Mouse (Mus musculus) forebrain, postnatal 0 days (tissue): ENCODE data around the gene Bicd2. TPM values are rescaled to one million over a fixed set of nuclear protein-coding genes. Genes with fewer than 3 reads are reported as not detected.

Experiments used
- ATAC-seq: fragments of 200-750 bp; cut with Nextera tagmentation; 2 replicates; pipeline ENCODE4 v1.8.0; 2017; ENCODE audit warnings: mild to moderate bottlenecking, moderate library complexity
- DNase-seq: peaks from one replicate; pipeline ENCODE4 v3.0.0-alpha.2; 2015
- H3K27ac ChIP-seq: fragments of 300-500 bp; sonication (generic); 2 replicates; pipeline ENCODE4 v1.5.1; 2014; ENCODE audit warnings: low read depth, mild to moderate bottlenecking, antibody characterized with exemption, low read length, moderate library complexity, mixed read lengths
- H3K27me3 ChIP-seq: fragments of 300-500 bp; sonication (generic); 2 replicates; pipeline ENCODE4 v1.6.1; 2014; ENCODE audit warnings: mild to moderate bottlenecking, low read length, mixed read lengths; ENCODE audit not compliant: insufficient read depth
- H3K36me3 ChIP-seq: fragments of 300-500 bp; sonication (generic); 2 replicates; pipeline ENCODE4 v1.6.1; 2014; ENCODE audit warnings: mild to moderate bottlenecking, moderate library complexity; ENCODE audit not compliant: insufficient read depth
- H3K4me1 ChIP-seq: fragments of 300-500 bp; sonication (generic); 2 replicates; pipeline ENCODE4 v1.6.1; 2014; ENCODE audit warnings: antibody characterized with exemption; ENCODE audit not compliant: insufficient read depth
- H3K4me2 ChIP-seq: fragments of 300-500 bp; sonication (generic); 2 replicates; pipeline ENCODE4 v1.6.1; 2014; ENCODE audit warnings: low read depth, mild to moderate bottlenecking, moderate library complexity
- H3K4me3 ChIP-seq: fragments of 300-500 bp; sonication (generic); 2 replicates; pipeline ENCODE4 v1.5.1; 2014; ENCODE audit warnings: low read depth, low read length, mixed read lengths
- H3K9ac ChIP-seq: fragments of 300-500 bp; sonication (generic); 2 replicates; pipeline ENCODE4 v1.6.1; 2014; ENCODE audit warnings: mild to moderate bottlenecking
- H3K9me3 ChIP-seq: fragments of 300-500 bp; sonication (generic); 2 replicates; pipeline ENCODE4 v1.6.1; 2016; ENCODE audit warnings: low read length
- CTCF ChIP-seq: sonication (generic); IDR thresholded peaks from 2 replicates; pipeline ENCODE4 v1.5.1; 2016; ENCODE audit warnings: antibody characterized with exemption, control low read depth, low read depth
- WGBS: fragments of 180-500 bp; shearing (Covaris S2); extraction: QIAGEN DNeasy Blood & Tissue Kit; methylation state at CpG from one replicate; pipeline ENCODE4 v1.1.7; 2014; 5-methylcytosine and 5-hydroxymethylcytosine counted together
- polyA plus RNA-seq: library from polyadenylated mRNA; unstranded; fragments of >200 nt; fragmentation: Nextera tagmentation; extraction: Ambion mirVana; gene quantifications from 2 replicates; pipeline ENCODE4 v1.2.1, GENCODE M21; 2015
- total RNA-seq: library from RNA; depleted of rRNA; stranded (reverse); fragments of >200 nt; gene quantifications from 2 replicates; pipeline ENCODE4 v1.2.3, GENCODE M21; 2014

Gene Bicd2
- total and polyA plus RNA-seq, 2 experiments from 2014 or later = 23.7 to 50.9 TPM

DNA sequence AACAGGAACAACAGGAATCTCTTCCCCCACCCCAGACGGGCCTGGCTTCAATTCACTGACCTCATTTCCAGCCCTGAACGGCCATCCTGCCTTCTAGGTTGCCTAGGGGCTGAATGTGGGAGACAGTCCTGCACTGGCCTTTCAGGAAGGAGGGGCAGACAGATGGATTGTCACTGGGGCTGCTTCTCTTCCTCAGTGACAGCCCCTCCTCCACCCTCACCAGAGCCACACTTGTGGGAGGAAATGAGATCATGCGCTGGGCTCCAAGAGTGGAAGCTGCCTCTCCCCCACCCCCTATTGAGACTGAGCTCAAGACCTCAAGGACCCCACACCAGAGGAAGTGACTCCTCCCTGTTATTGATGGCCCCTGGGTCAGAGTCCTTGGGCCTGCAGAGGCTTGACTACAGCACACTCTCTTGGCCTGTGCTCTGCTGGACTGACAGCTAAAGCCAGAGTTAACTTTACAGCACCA is 30.1 kb downstream of the Bicd2 start:
- H3K27me3 ChIP-seq = no peaks in the 10 kb centered on the region
- no peak overlapping the region for H3K27ac ChIP-seq
- no peak for DNase-seq
- no peaks in the 10 kb centered on the region for H3K9me3 ChIP-seq
- WGBS = 79% methylated on average over 3 of the region's 3 CpGs
- peak; percentile 23; the same call in 1 of the 2 replicates for ATAC-seq
- no peak overlapping the region for H3K9ac ChIP-seq
- no peak overlapping the region for H3K4me3 ChIP-seq
- H3K36me3 ChIP-seq = peaks cover 40% of the 10 kb centered on the region
- H3K4me1 ChIP-seq = no peaks in the 10 kb centered on the region
- TF ChIP-seq CTCF = no peak
- H3K4me2 ChIP-seq = no peak overlapping the region

DNA sequence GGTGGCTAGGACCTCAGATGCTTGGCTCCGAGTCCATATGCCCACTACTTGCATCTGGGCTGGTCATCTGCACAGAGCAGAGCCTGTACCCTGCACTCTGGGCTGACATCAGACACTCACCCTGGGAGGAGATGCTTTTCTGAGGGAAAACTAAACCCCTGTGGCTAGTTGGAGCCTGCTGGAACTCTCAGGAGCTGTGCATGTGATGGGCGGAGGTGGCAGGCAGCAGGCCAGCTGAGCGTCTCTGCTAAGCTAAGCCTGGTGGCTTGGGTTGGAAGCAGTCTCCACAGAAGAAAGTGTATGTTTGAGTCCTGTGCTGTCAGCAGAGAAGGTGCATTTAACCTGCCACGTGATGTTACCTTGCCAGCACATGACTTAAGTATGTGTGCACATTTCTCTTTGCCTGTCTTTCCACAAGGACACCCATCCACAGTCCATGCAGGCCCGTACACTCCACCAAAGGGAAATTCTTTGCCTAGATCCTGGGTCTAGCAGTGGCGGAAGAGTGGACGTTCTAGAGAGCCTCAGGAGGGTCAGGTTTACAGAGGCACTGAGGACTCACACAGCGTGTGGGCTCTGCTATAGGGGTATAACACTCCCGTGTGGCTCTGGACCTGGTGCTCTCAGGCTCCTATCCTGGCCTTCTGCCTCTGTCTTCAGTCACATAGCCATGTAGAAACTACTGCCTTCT is 31.1 kb downstream of the Bicd2 start:
- ATAC-seq (no peak), DNase-seq (no peak)
- Histone ChIP-seq H3K36me3 (peaks cover 50% of the 10 kb centered on the region), H3K27ac (no peak overlapping the region), H3K4me1 (no peaks in the 10 kb centered on the region), H3K9ac (no peak overlapping the region), H3K9me3 (no peaks in the 10 kb centered on the region), H3K4me3 (no peak overlapping the region), H3K4me2 (no peak overlapping the region), H3K27me3 (no peaks in the 10 kb centered on the region)
- no peak for TF ChIP-seq CTCF
- 91% methylated on average over 9 of the region's 9 CpGs for WGBS

DNA sequence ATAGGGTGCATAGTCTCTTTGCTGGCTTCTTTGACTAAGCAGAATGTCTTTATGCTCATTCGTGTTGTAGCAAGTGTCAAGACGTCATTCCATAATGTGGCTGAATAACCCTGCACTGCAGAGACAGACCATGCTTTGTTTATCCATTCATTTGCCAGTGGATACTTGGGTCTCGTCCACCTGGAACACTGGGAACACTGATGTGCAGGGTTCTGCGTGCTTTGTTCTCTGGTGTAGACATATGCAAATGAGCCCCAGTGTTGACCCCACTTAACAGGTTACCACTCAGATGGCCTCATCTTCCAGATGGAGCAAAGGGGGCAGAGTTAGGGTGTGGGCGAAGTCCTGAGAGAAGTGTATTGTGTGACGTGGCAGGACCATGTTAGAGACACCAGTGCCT is 32.9 kb downstream of the Bicd2 start:
- WGBS = 51% methylated on average over 6 of the region's 6 CpGs
- Histone ChIP-seq H3K4me2 (no peak overlapping the region), H3K27ac (no peak overlapping the region), H3K4me3 (no peak overlapping the region), H3K9me3 (no peaks in the 10 kb centered on the region), H3K36me3 (peaks cover 65% of the 10 kb centered on the region), H3K27me3 (no peaks in the 10 kb centered on the region), H3K4me1 (no peaks in the 10 kb centered on the region), H3K9ac (no peak overlapping the region)
- no peak for TF ChIP-seq CTCF
- ATAC-seq = 0 out of 2 replicates have a peak, but pooled peaks have one; percentile 16
- no peak for DNase-seq

DNA sequence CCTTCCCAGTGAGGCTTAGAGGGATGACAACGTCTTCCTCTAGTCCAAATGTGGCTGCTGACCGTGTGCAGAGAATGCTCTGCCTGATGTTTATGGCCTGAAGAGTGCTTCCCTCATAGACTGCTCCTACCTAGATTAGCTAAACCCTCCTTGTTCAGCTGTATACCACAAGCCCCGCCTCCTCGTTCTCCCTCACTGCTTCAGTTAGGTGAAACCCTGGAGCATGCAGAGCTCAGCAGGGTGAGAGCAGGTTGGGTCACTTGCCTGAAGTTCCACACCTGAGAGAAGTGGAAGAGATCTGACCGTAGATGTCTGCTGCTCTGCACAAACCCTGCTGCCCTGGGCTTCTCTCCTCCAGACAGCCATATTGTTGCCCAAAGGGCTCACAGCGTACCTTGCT is 33.3 kb downstream of the Bicd2 start:
- H3K9me3 ChIP-seq = no peaks in the 10 kb centered on the region

DNA sequence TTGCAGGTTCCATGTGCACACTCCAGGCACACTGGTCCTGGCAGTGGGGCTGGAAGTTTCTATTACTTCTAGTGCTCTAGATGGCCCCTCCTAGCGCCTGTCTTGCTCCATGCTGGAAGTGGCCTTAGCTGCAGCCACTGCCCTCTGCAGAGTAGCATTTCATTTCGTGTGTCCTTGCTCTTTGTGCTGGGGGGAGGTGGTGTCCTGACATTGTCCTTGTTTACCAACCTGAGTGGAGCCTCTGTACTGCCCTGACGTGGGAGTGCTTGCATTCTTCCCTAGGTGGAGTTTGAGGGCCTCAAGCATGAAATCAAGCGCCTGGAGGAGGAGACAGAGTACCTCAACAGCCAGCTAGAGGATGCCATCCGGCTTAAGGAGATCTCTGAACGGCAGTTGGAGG is 36.2 kb downstream of the Bicd2 start:
- no peak for TF ChIP-seq CTCF
- Histone ChIP-seq H3K4me3 (no peak overlapping the region), H3K9me3 (no peaks in the 10 kb centered on the region), H3K27me3 (no peaks in the 10 kb centered on the region), H3K9ac (no peak overlapping the region), H3K36me3 (peaks cover 71% of the 10 kb centered on the region), H3K4me2 (no peak overlapping the region), H3K27ac (no peak overlapping the region), H3K4me1 (no peaks in the 10 kb centered on the region)
- DNase-seq = no peak
- WGBS = 83% methylated on average over 6 of the region's 6 CpGs
- no peak for ATAC-seq

More for the DNA sequence above, 33.3 kb downstream of the Bicd2 start:
- ATAC-seq (no peak), DNase-seq (no peak)
- H3K4me1 ChIP-seq = no peaks in the 10 kb centered on the region
- H3K27me3 ChIP-seq = no peaks in the 10 kb centered on the region
- peaks cover 65% of the 10 kb centered on the region for H3K36me3 ChIP-seq
- H3K9ac ChIP-seq = no peak overlapping the region
- H3K27ac ChIP-seq = no peak overlapping the region
- TF ChIP-seq CTCF = no peak
- H3K4me3 ChIP-seq = no peak overlapping the region
- H3K4me2 ChIP-seq = no peak overlapping the region
- WGBS = 91% methylated on average over 6 of the region's 6 CpGs

DNA sequence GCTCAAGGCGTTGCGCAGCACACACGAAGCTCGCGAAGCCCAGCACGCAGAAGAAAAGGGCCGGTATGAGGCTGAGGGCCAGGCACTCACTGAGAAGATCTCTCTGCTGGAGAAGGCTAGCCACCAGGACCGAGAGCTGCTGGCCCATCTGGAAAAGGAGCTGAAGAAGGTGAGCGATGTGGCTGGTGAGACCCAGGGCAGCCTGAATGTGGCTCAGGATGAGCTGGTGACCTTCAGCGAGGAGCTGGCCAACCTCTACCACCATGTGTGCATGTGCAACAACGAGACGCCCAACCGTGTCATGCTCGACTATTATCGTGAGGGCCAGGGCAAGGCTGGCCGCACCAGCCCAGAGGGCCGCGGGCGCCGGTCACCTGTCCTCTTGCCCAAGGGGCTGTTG is 37.9 kb downstream of the Bicd2 start:
- peaks cover 88% of the 10 kb centered on the region for H3K36me3 ChIP-seq
- H3K4me2 ChIP-seq = no peak overlapping the region
- no peak overlapping the region for H3K27ac ChIP-seq
- no peak for TF ChIP-seq CTCF
- no peak overlapping the region for H3K4me3 ChIP-seq
- H3K27me3 ChIP-seq = no peaks in the 10 kb centered on the region
- no peaks in the 10 kb centered on the region for H3K4me1 ChIP-seq
- H3K9ac ChIP-seq = no peak overlapping the region
- ATAC-seq = no peak
- DNase-seq = no peak
- H3K9me3 ChIP-seq = no peaks in the 10 kb centered on the region
- WGBS = 96% methylated on average over 20 of the region's 20 CpGs

DNA sequence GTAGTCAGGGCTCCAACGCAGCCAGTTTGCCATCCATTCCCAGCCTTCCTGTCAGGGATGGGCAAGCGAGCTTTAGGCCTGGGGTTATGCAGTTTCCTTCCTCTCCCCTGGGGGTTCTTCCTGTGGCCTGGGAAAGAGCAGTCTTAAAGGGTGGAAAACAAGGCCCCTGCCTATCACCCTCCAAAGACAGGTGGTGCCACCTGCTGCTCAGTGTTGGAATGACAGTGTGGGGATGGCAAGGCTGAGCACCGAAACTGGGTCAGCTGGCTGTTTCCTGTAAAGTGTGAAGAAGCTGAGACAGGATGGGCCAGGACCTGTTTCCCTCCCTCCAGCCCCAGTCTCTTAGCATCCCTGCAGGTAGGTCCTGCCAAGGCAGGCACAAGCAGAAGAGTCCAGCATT is 39.8 kb downstream of the Bicd2 start:
- DNase-seq = peak; percentile 81
- Histone ChIP-seq H3K9ac (no peak overlapping the region), H3K27ac (no peak overlapping the region), H3K4me2 (no peak overlapping the region), H3K27me3 (no peaks in the 10 kb centered on the region), H3K4me3 (no peak overlapping the region), H3K36me3 (peaks cover 91% of the 10 kb centered on the region), H3K9me3 (no peaks in the 10 kb centered on the region), H3K4me1 (no peaks in the 10 kb centered on the region)
- WGBS = 18% methylated on average over 3 of the region's 3 CpGs
- TF ChIP-seq CTCF = peak; percentile 93
- ATAC-seq = peak; percentile 85
